Mouse (Mus musculus) bone marrow, adult 2 months (tissue): ENCODE measurements at regions not wholly inside any gene's neighbourhood (a gene's known extent, or its start where the extent isn't known, plus 50 kb on each side); places are given as distances from the start of the nearest gene placed in this dataset.

ENCODE experiments used
- CTCF ChIP-seq: fragments of 200-500 bp; IDR thresholded peaks from 2 replicates; pipeline ENCODE4 v1.5.1; 2011; ENCODE audit warnings: low read length, control low read depth; ENCODE audit not compliant: control insufficient read depth, insufficient read depth
- POLR2A ChIP-seq: fragments of 200-500 bp; IDR thresholded peaks from 2 replicates; pipeline ENCODE4 v1.6.1; 2011; ENCODE audit warnings: low read depth, mild to moderate bottlenecking, control low read depth, low read length, borderline replicate concordance; ENCODE audit not compliant: control insufficient read depth

DNA sequence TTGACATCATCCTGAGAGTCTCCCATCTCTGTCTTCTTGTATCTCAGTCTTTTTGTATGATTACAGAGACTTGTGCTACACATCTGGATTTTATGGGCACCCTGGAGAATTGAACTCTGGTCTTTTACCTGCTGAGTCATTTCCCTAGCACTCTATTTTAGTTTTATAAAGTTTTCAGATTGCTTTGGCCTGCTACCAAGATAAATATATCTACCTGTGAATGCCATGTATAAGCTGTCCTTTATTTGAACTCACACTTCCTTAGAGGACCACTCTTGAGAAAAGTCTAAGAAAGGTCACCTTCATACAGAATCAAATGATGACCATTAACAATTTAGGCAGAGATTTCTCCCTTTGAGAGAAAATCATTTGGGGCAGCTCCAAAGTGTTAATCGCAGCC lies 100.8 kb upstream of the Pfn2 start:
- TF ChIP-seq CTCF (no peak), POLR2A (no peak)
